Mouse (Mus musculus) right cerebral cortex, postnatal 14 days (tissue): ENCODE measurements around the gene Olfr1228.

Source experiments
- DNase-seq: peaks from one replicate; pipeline ENCODE4 v3.0.0; 2022

Gene Olfr1228

GRCm38 (mm10) chr2:89253962-89254361 is at the start of gene Olfr1228:
TSS of gene Olfr1228 (minus strand) at chr2:89254062.
- no peak for DNase-seq

GRCm38 (mm10) chr2:89297168-89297567 is 43.3 kb upstream of the Olfr1228 start, which contains the start of gene Olfr1230:
TSS of gene Olfr1230 (minus strand) at chr2:89297268.
- DNase-seq, result no peak

- no peak for DNase-seq
These were observed 34.1 kb upstream of the Olfr1228 start, which contains the start of gene Olfr1229 for GRCm38 (mm10) chr2:89287914-89288313. TSS of gene Olfr1229 (minus strand) at chr2:89288014.

- no peak for DNase-seq
These were observed 53.9 kb downstream of the Olfr1228 start, which contains the start of gene Olfr1226 for GRCm38 (mm10) chr2:89199948-89200347. TSS of gene Olfr1226 (minus strand) at chr2:89200048.
